In the genomic region with DNA sequence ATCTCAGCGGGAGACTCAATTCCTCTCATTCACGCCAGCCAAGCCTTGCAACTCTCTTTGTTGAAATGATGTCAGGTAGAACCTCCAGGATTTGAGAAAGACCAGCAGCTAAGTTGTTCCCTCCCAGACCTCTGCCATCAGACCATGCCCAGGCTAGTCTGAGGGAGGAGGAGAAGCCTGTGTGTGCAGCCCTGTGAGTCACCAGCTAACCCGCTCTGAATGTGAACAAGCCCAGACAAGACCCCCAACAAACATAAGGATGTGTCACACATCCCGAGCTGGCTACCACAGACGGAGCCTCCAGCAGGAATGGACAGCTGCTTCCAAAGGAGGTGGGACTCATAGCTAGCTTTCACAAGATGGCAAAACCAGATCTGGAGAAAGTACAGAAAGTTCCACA, we compare ENCODE assay signal across 21 mouse cellular contexts. TPM values are rescaled to one million over a fixed set of nuclear protein-coding genes. Genes with fewer than 3 reads are reported as not detected.
A peak's percentile ranks its signal among the peaks of the same experiment; 100 is the strongest.
DNase-seq lines count a peak whose midpoint lies in the region; ATAC-seq lines count a peak whose summit lies in the region.
"Had no signal": no experiment of that assay in that cellular context is flagged by ENCODE, and none has a peak within 500 bp of the region (broad histone marks: within the 10 kb centered on the region; RNA-seq: fewer than 3 reads in every experiment).

No protein-coding gene starts in this region.

- ATAC-seq in neural tube, embryonic 15.5 days (ENCODE audit: low FRiP score) = no peak
- ATAC-seq: intestine, embryonic 16.5 days; liver, embryonic 12.5 days; midbrain, embryonic 15.5 days had no signal

- peak; percentile 62 for DNase-seq in urinary bladder, postnatal 14 days (ENCODE audit: low spot score)
- DNase-seq in urinary bladder, postnatal 4 days (ENCODE audit: low spot score in 2 of 2) = no peak
- peak; percentile 85 for DNase-seq in Muller cell, postnatal 12 days (ENCODE audit: inconsistent ontology term)
- peak; percentile 62 for DNase-seq in fibroblast of lung, adult 2 months (ENCODE audit: low read depth)
- no peak for DNase-seq in spleen, adult 18-20 months
- no peak for DNase-seq in natural killer cell, adult 2 months (ENCODE audit: low spot score in 2 of 2)
- DNase-seq: adrenal gland, adult 2 months; cerebellum, adult 11-12 months; cerebellum, postnatal 36 days; heart, postnatal 36 days; left cerebral cortex, postnatal 4 days; right cerebral cortex, postnatal 4 days; thymus, adult 18-20 months had no signal

- no peak overlapping the region for H3K4me2 ChIP-seq in neural tube, embryonic 15.5 days
- H3K4me2 ChIP-seq: heart, embryonic 13.5 days; hindbrain, embryonic 15.5 days; kidney, embryonic 15.5 days; liver, embryonic 12.5 days; midbrain, embryonic 15.5 days had no signal

- no peaks in the 10 kb centered on the region for H3K36me3 ChIP-seq in neural tube, embryonic 15.5 days
- H3K36me3 ChIP-seq: heart, embryonic 13.5 days; hindbrain, embryonic 15.5 days; kidney, embryonic 15.5 days; liver, embryonic 12.5 days; midbrain, embryonic 15.5 days had no signal

- H3K27ac ChIP-seq in neural tube, embryonic 15.5 days (replicated peaks) = no peak overlapping the region
- H3K27ac ChIP-seq: heart, embryonic 13.5 days; hindbrain, embryonic 15.5 days; kidney, embryonic 15.5 days; liver, embryonic 12.5 days; midbrain, embryonic 15.5 days had no signal

- H3K4me3 ChIP-seq in neural tube, embryonic 15.5 days (replicated peaks) = no peak overlapping the region
- H3K4me3 ChIP-seq: heart, embryonic 13.5 days; hindbrain, embryonic 15.5 days; kidney, embryonic 15.5 days; liver, embryonic 12.5 days; megakaryocyte, embryonic 14.5 days; midbrain, embryonic 15.5 days had no signal

- no peak overlapping the region for H3K9ac ChIP-seq in neural tube, embryonic 15.5 days (replicated peaks)
- H3K9ac ChIP-seq: heart, embryonic 13.5 days; hindbrain, embryonic 15.5 days; kidney, embryonic 15.5 days; liver, embryonic 12.5 days; midbrain, embryonic 15.5 days had no signal

- 66% methylated on average over 5 of the region's 5 CpGs for WGBS in neural tube, embryonic 15.5 days

- H3K9me3 ChIP-seq in neural tube, embryonic 15.5 days (replicated peaks) = no peaks in the 10 kb centered on the region
- H3K9me3 ChIP-seq: heart, embryonic 13.5 days; hindbrain, embryonic 15.5 days; kidney, embryonic 15.5 days; liver, embryonic 12.5 days; megakaryocyte, embryonic 14.5 days; midbrain, embryonic 15.5 days had no signal

- peaks cover 7% of the 10 kb centered on the region; the same call in 1 of the 2 replicates for H3K4me1 ChIP-seq in neural tube, embryonic 15.5 days
- H3K4me1 ChIP-seq: hindbrain, embryonic 15.5 days had no signal

- H3K27me3 ChIP-seq in neural tube, embryonic 15.5 days (replicated peaks) = no peaks in the 10 kb centered on the region
- H3K27me3 ChIP-seq: heart, embryonic 13.5 days; hindbrain, embryonic 15.5 days; kidney, embryonic 15.5 days; megakaryocyte, embryonic 14.5 days; midbrain, embryonic 15.5 days had no signal

RNA-seq across cellular contexts. Expression of a gene that starts 35.6 kb away (rescaled TPM):
- polyA plus RNA-seq in neural tube, embryonic 15.5 days (2015; fragmentation: Nextera tagmentation; extraction: Ambion mirVana) = 37.5 and 48.2 TPM in 2 replicates

RNA-seq across cellular contexts. Expression of a gene that starts 57.1 kb away (rescaled TPM):
- 57.5 and 63.9 TPM in 2 replicates for polyA plus RNA-seq in neural tube, embryonic 15.5 days (2015; fragmentation: Nextera tagmentation; extraction: Ambion mirVana)

Comparison
In these comparisons a context has a peak if more than half of its experiments do, and no peak if none do; other contexts are left out.
1. DNase-seq: peak in urinary bladder, postnatal 14 days (single experiment), Muller cell, postnatal 12 days (single experiment) and fibroblast of lung, adult 2 months (single experiment); none in urinary bladder, postnatal 4 days (0 of 2), spleen, adult 18-20 months (0 of 2) and natural killer cell, adult 2 months (0 of 2).